Mouse (Mus musculus) neural tube, postnatal 0 days (tissue): ENCODE data around the gene Ak5. TPM values are rescaled to one million over a fixed set of nuclear protein-coding genes. Genes with fewer than 3 reads are reported as not detected.

ENCODE experiments used
- polyA plus RNA-seq: library from polyadenylated mRNA; unstranded; fragments of >200 nt; fragmentation: Nextera tagmentation; extraction: Ambion mirVana; gene quantifications from 2 replicates; pipeline ENCODE4 v1.2.1, GENCODE M21; 2015

Gene Ak5
- 35.1 and 37.8 TPM in 2 replicates for polyA plus RNA-seq

GRCm38 (mm10) chr3:152668239-152668638, at the start of gene Ak5:
Gene Ak5 (minus strand): TSS chr3:152668360.

GRCm38 (mm10) chr3:152713991-152714902, 46.1 kb upstream of the Ak5 start, which contains the start of gene Pigk:
Gene Pigk (plus strand): TSS chr3:152714100.

Other genes starting within 250 kb of the Ak5 start
- 55.4 and 63.0 TPM in 2 replicates for gene Pigk, start 45.7 kb upstream of the Ak5 start, polyA plus RNA-seq